Mouse (Mus musculus) layer of hippocampus, adult 11-12 months (tissue): ENCODE measurements at regions not wholly inside any gene's neighbourhood (a gene's known extent, or its start where the extent isn't known, plus 50 kb on each side); places are given as distances from the start of the nearest gene placed in this dataset.
A peak's percentile ranks its signal among the peaks of the same experiment; 100 is the strongest.
"Not testable (repeated sequence)": the region's sequence is repeated elsewhere in the genome, so short reads cannot be mapped to it uniquely, and the experiment has no call there.

Source experiments
- DNase-seq: peaks from one replicate; pipeline ENCODE4 v3.0.0; 2022; ENCODE audit warnings: low spot score

GRCm38 (mm10) chr12:15565941-15566784 lies 250.6 kb downstream of the Trib2 start:
- peak; percentile 28 for DNase-seq

DNA sequence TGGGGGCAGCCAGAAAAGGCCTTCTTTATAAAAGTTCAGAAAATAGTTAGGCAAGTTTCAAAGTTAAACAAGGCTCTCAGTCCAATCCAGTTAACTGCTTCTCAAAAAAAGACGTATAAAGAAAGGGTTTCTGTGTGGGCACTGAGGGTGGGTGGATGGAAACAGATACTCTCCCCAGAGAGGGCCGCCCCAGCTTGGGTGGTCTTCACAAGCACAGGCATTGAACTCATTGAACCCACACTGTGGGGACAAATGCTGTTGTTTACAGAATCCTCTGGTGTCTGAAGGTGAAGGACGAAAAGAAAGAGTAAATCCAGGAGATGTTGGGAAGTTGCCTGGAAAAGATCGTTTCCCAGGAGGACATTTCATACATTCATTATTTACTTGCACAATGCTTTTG lies 253.9 kb downstream of the Trib2 start:
- DNase-seq, result no peak

- DNase-seq, result peak; percentile 14
Observed at GRCm38 (mm10) chr12:15555471-15555870, 261.3 kb downstream of the Trib2 start.

- no peak for DNase-seq
Observed at GRCm38 (mm10) chr12:15553681-15554007, 263.1 kb downstream of the Trib2 start.

- DNase-seq, result no peak
Observed at GRCm38 (mm10) chr12:15552979-15553680, 263.6 kb downstream of the Trib2 start.

GRCm38 (mm10) chr12:15552210-15552609 lies 264.5 kb downstream of the Trib2 start:
- no peak for DNase-seq

- no peak for DNase-seq
Observed at GRCm38 (mm10) chr12:15551281-15551900, 265.3 kb downstream of the Trib2 start.

GRCm38 (mm10) chr12:15544351-15544750 lies 272.4 kb downstream of the Trib2 start:
- no peak for DNase-seq

- DNase-seq, result no peak
Observed at GRCm38 (mm10) chr12:15542486-15542885, 274.2 kb downstream of the Trib2 start.

DNA sequence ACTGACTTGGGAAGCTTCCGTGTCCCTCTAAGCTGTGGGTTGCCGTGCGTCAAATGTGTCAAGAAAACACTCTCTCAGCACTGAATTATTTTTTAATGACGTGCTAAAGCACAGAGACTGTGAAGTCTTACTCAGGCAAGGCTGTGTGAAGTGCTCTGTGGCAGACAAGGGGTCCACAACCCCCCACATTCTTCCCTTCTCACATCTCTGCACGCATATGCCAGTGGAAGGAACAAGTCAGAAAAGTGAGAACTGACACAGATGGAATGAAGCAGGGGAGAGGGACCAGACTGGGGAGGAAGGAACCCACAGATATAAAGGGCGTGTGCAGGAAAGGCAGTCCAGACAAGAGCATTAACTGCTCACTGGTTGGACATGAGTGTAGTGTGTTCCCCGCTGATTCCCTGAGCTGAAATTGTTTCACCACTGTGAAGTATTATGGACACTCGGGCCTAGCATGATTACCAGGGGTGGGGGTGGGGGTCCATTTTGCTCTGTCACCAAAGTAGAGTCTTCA lies 279.8 kb downstream of the Trib2 start:
- DNase-seq, result no peak

DNA sequence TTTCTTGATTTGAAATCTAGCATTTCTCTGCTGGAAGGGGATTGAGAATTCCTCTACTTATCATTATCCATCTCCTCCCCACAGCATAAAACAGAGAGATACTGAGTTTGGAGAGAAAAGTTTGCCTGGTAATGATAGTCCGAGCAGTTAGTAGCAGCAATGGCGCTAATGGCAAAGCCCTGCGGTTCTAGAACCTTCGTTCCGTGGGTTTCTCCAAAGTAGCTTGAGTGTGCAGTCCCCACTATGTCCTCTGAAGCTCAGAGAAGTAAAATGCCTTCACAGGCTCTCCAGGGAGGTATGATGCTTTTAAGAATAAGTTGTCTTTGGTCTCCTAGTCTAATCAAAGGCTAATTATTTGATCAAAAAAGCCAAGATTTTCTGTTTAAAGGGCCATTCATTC lies 280.5 kb downstream of the Trib2 start:
- no peak for DNase-seq

DNA sequence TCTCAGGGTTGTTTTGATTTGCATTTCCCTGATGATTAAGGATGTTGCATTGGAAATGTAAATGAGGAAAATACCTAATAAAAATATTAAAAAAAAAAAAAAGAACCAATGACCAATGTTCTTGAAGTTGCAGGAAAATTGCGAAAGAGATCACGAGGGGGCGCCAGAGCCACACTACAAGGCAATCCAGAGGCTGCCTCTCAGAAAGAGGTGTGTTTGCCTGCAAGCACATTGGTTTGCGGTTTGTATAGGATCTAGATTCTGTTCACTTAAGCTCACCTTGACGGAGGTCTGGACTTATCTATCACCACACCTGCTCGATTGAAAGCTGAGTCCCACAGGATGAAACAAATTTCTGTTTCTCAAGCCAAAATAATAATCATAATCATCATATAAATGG lies 280.9 kb downstream of the Trib2 start:
- peak; percentile 86 for DNase-seq

DNA sequence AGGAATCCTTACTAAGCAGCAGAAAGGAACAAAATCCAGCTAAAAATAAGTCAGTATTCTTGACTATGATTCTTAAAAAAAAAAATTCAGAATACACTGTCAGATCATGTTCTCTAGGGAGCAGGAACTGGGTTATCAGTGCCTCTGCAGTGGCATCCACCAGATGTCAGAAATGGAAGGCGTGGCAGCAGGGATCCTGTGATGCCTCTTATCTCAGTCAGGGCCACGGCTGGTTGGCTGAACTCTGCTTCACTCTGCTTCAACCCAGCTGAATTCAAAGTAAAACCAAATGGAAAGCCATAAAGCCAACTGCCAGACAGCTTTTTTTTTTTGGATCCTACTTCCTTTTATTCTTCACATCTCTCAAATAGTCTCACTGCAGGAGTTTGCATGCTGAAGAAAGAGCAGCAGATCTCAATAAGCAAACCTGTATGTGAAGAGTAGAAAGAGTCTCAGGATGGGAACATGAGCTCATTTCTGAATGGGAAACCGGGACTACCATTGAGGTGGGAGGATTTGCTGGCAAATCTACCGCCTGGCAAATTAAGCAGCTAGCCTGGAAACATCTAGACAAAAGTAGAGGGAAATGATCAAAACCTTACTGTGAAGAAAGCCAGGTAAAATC lies 295.8 kb downstream of the Trib2 start:
- no peak for DNase-seq

GRCm38 (mm10) chr12:15511994-15512393 lies 304.7 kb downstream of the Trib2 start:
- DNase-seq, result no peak

DNA sequence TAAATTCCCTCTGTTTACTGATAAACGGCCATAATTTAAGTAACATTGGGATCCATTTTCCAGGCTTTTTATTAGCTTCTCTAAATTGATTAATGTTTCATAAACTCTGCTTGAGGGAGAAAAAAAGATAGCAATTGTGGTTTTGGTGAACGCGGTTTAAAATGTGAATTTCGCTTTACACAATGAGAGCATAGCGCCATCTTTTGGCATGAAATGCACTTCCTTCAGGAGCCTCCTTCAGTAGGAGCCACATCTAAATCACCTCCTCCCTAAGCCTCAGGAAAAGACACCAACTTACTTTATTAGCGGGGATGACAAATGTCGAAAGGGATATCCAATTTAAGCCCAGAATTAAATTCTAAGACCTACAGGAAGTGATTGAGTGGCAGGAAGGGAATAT lies 309.1 kb downstream of the Trib2 start:
- DNase-seq, result peak; percentile 45

DNA sequence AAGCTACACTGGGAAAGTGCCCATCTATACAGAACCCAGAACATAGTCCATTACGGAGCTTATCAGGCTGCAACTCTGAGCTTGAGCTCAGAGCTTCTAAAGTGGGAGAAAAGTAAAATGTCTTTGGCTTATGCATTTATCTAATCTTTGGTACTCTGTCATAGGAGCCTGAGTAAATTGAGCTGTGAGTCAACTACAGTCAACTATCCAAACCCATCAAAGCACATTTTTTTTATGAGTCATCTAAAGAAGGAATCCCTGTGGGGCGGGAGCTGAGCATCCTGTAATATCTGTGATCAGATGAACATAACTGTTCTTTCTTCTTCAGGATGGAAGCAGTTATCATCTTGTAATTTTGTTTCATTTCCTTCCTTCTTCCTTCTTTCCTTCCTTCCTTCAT lies 323.1 kb downstream of the Trib2 start:
- DNase-seq, result no peak

- peak; percentile 5 for DNase-seq
Observed at GRCm38 (mm10) chr12:15472741-15473140, 344.0 kb downstream of the Trib2 start.

- no peak for DNase-seq
Observed at GRCm38 (mm10) chr12:15459429-15459828, 357.3 kb downstream of the Trib2 start.

DNA sequence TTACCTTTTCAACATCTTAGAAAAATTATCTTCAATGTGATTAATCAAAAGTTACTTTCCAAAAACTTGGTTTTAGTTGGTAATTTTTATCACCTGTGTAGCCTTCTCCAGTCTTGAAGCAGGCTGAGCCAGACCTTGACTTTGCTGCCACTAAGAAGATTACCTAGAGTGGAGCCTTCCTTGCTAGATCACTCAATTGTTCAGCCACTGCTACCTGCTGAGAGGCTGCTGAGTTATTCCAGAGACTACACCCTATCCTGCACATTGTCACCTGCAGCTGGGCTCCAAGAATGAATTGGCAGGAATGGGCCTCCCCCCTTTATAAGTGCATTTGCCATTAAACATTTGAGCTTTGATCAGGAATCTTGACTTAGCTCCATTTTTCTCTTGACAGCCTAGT lies 360.4 kb downstream of the Trib2 start:
- DNase-seq, result not testable (repeated sequence)

DNA sequence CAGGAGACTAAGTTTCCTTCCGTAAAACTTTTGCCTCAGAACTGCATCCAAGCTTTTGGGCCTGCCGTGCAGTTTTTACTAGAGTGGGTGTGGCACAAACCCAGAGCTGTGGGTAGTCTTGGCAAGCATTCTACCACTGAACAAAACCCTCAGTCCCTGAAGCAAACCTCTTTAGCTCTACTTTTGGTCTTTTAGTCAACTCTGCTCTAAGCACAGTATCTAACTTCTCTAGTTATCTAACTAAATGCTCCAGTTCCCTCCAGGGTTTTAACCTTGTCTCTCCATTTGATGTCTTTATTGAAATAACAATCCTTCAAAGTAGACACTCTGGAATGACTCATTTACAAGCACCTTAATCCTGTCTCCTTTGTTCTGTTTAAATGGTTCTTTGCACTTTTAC lies 361.0 kb downstream of the Trib2 start:
- no peak for DNase-seq

DNA sequence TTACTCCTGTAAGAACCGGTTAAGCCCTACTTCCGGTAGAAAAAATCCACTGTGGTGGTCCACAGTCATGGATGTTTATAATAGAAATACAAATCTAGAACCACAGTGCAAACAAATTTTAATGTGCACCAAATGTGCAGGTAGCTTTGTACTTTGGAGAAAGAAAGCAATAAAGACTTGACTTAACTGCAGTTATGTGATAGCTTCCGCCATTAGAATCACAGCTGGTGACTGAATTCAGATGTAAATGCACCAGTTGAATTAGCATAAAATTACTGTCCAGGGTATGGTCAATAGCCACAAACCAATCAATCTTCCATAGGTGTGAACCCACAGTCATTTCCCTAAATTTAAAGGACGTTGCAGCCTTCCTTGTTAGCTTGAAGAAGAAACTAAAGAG lies 367.2 kb downstream of the Trib2 start:
- no peak for DNase-seq

DNA sequence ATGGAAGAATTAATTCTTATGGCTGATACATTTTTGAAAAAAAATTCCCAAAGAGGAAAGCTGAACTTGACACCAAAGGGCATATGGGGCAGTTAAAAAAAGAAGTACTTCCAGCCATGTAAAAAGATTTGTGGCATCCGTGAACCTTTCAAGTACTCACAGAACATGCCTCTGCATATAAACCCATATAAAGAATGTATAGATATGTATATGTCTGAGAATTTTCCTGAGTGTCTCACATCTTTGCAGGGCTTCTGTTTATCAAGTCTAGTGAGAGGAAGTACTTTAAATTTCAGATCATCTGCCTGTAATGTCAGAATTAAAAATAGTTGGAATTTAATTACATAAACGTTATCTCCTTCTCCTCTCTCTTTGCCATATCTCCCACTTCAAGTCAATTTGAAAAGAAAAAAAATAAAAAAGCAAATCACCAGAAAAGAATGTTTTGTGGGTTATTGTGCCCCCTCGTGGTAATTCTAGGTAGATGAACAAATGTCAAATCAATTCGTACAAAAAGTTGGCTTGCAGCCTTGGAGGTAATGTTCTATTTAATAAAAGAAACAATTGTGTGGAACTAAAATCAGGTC lies 400.4 kb downstream of the Trib2 start:
- peak; percentile 27 for DNase-seq
